Mouse (Mus musculus): ENCODE data around the gene Otud7b.

GRCm38 (mm10) chr3:96152611-96153010 lies 48.3 kb downstream of the Otud7b start:
- TF ChIP-seq CTCF (IDR thresholded peaks at IDR 0.05; ENCODE audit: low read depth, low read length) (no peak), POLR2A (IDR thresholded peaks at IDR 0.05; ENCODE audit: borderline replicate concordance, low read depth, low read length) (no peak)
